Mouse (Mus musculus) erythroblast, embryonic 14.5 days (primary cell): Measurements from ENCODE around the gene Wdfy3. TPM values are rescaled to one million over a fixed set of nuclear protein-coding genes. Genes with fewer than 3 reads are reported as not detected.

Experiments
- H3K27me3 ChIP-seq: 2 replicates; pipeline ENCODE4 v1.6.1; 2012; ENCODE audit warnings: inconsistent platforms; ENCODE audit not compliant: control insufficient read depth
- H3K36me3 ChIP-seq: 2 replicates; pipeline ENCODE4 v1.6.1; 2012; ENCODE audit warnings: mild to moderate bottlenecking, inconsistent platforms; ENCODE audit not compliant: control insufficient read depth
- H3K4me1 ChIP-seq: 2 replicates; pipeline ENCODE4 v1.6.1; 2012; ENCODE audit warnings: inconsistent platforms; ENCODE audit not compliant: control insufficient read depth
- H3K4me3 ChIP-seq: replicated peaks from 2 replicates; pipeline ENCODE3; 2012; ENCODE audit warnings: moderate library complexity, mild to moderate bottlenecking, inconsistent platforms
- H3K9me3 ChIP-seq: 2 replicates; pipeline ENCODE4 v1.6.1; 2012; ENCODE audit warnings: low read length, inconsistent platforms, mixed read lengths; ENCODE audit not compliant: control insufficient read depth
- GATA1 ChIP-seq: IDR thresholded peaks from 2 replicates; pipeline ENCODE4 v1.6.1; 2012; ENCODE audit warnings: low read length, inconsistent platforms, mixed read lengths
- TAL1 ChIP-seq: IDR thresholded peaks from 3 replicates; pipeline ENCODE4 v1.6.1; 2012; ENCODE audit warnings: low read length, inconsistent platforms, mixed read lengths
- polyA plus RNA-seq: library from polyadenylated mRNA; stranded (reverse); fragments of >175 nt; gene quantifications from 2 replicates; pipeline ENCODE4 v1.2.3, GENCODE M21; 2012

The Wdfy3 gene
- polyA plus RNA-seq, 1 experiment, result 0.18 TPM

DNA sequence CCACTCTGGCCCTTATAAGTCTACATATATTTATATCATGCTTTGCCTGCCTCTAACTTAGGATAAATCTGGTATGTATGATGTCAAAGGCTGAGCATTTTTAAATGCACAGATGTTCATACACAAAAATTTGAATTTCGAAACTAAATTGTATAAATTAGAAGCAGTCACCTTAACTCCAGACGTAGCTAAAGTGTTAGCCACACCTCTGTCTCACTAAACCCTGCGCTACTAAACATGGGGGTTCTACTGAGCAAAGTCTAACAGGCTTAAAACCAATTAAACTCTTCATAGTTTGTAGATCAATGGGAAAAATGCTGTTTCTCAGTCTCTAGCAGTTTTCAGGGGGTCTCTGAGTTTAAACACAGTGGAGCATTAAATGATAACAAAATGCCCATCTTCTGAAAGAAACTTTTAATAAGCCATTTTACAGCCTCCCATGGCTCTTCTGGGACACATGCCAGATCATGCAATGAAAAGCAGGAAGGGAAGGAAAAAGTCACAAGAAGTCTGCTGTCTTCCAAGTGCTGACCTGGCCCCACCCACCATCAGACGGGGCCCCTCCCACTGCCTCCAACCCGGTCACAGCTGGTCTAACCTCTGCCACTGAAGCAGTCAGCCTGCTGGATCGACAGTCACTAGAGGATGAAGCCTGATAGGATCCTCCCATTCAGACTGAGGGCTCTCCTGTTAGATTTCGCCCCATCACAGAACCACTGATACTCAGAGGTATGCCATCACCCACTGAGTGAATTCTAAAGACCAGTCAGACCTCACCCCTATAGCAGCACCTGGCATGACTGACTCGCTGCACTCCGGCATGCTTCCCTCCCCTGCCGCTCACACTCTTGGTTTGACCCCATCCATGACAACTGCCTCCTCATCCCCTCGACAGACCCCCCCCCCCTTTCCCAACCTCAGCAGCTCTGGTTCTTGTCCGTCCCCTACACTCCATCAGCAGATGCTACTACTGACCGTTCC, 23.8 kb downstream of the Wdfy3 start:
- no peak for TF ChIP-seq TAL1
- no peak for TF ChIP-seq GATA1
- Histone ChIP-seq H3K9me3 (peaks cover 5% of the 10 kb centered on the region), H3K36me3 (peaks cover 19% of the 10 kb centered on the region), H3K27me3 (no peaks in the 10 kb centered on the region), H3K4me3 (peak overlapping the region; percentile 58), H3K4me1 (peaks cover 56% of the 10 kb centered on the region)

DNA sequence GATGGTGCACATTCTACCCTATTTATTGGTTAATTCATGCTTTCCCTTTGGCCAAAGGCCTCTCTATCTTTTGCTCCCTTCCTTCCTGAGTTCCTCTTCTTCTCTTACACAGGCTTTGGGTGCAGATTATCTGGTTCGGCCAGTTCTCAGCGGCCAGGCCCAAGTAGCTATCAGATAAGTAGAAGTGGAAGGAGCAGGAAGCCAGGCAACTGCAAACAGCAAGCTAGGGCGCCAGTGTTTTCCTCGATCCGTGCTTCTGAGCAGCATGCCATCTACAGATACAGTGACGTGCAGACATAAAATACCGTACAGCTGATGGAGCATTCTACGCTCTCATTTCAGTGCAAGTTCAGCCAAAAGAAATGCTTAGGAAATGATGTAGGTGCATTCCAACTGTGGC, 24.5 kb downstream of the Wdfy3 start:
- Histone ChIP-seq H3K27me3 (no peaks in the 10 kb centered on the region), H3K36me3 (peaks cover 26% of the 10 kb centered on the region), H3K9me3 (peaks cover 5% of the 10 kb centered on the region), H3K4me1 (peaks cover 49% of the 10 kb centered on the region), H3K4me3 (peak overlapping the region; percentile 58)
- TF ChIP-seq GATA1 (peak; percentile 86), TAL1 (peak; percentile 64; the same call in 2 of the 3 replicates)

DNA sequence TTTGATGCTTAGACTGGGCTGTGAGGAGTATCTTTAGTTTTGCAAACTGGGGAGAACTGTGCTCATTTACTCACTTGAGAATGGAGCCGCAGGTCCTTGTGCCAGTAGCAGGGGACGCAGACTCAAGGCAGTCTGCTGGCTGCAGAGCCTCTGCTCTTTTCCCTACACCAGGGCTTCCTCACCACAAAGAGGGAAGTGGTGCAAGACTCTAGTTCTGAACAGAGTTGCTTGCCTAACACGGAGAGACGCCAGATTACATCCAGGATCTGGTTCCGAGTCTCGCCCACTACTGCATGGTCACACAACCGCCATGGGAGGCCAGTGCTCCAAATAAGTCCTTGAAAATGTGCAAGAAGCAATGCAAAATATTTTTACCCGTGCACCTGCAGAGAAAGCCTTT, 36.4 kb downstream of the Wdfy3 start:
- Histone ChIP-seq H3K4me1 (peaks cover 7% of the 10 kb centered on the region), H3K9me3 (peaks cover 12% of the 10 kb centered on the region), H3K27me3 (no peaks in the 10 kb centered on the region), H3K36me3 (peaks cover 86% of the 10 kb centered on the region), H3K4me3 (no peak overlapping the region)
- TF ChIP-seq GATA1, result no peak

DNA sequence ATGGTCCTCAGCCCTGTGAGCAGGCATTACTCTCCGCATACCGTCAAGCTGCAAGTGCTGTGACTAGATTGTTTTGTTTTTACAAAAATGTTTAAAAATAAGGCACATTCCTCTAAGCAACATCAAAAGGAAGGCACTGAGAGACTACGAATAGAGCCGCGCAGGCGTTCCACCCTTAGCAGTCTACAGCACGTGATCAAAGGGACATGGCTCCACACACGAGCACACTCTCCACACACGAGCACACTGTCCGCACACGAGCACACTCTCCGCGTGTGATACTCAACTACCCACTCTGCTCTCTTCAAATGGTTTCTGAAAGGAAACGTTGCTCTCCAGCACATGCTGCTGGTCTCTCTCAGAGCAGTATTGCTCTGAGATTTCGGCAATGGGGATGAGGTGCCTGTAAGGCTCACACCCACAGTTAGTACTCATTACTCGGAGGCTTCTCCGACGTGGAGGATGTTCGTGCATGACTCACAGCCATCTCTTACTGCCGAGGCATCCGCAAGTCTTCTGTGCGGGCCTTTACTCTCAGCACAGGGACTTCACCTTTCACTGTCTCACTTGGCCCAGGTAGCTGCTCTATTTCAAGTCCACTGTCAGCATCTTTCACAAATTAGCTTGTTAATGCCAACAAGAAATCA, 37.0 kb downstream of the Wdfy3 start:
- peaks cover 12% of the 10 kb centered on the region for H3K9me3 ChIP-seq
- peaks cover 7% of the 10 kb centered on the region for H3K4me1 ChIP-seq
- no peaks in the 10 kb centered on the region for H3K27me3 ChIP-seq
- no peak overlapping the region for H3K4me3 ChIP-seq
- no peak for TF ChIP-seq TAL1
- H3K36me3 ChIP-seq, result peaks cover 87% of the 10 kb centered on the region

DNA sequence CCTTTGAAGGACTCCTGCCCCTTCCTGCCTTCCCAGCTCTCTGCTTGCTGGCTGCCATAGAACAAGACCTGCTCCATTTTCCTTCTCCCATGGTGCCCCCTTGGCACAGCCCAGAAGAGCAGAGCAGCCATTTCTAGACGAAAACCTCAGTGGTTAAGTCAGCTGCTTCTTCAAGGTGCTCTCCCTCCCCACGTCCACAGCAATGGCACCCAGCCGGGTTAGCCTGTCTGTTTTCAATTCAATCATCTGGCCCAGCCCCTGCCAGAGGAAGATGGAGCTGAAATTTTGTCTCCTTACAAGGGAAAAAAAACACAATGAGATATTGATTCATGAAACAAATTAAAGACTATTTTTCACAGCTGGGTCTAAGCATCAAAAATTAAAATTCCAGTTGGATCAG, 37.5 kb downstream of the Wdfy3 start:
- Histone ChIP-seq H3K9me3 (peaks cover 12% of the 10 kb centered on the region), H3K36me3 (peaks cover 87% of the 10 kb centered on the region), H3K4me1 (peaks cover 7% of the 10 kb centered on the region), H3K4me3 (no peak overlapping the region), H3K27me3 (no peaks in the 10 kb centered on the region)
- TF ChIP-seq TAL1 (no peak), GATA1 (no peak)

DNA sequence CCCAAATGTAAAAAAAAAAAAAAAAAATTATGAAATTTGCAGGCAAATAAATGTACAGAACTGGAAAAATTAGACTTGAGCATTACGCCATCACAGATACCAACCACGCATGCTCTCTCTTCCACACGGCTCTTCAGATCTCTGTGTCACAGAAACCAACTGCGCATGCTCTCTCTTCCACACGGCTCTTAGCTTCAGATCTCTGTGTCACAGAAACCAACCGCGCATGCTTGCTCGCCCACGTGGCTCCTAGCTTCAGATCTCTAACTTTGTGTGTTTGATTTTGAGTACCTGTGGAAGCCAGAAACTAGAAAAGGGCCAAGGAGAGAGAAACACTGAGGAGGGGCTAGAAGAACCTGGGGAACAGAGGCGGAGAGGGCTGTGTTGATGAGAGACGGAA, 46.3 kb downstream of the Wdfy3 start:
- Histone ChIP-seq H3K9me3 (peaks cover under 1% of the 10 kb centered on the region), H3K4me1 (no peaks in the 10 kb centered on the region), H3K27me3 (no peaks in the 10 kb centered on the region), H3K36me3 (peaks cover 48% of the 10 kb centered on the region), H3K4me3 (no peak overlapping the region)
- TF ChIP-seq GATA1 (no peak), TAL1 (no peak)

DNA sequence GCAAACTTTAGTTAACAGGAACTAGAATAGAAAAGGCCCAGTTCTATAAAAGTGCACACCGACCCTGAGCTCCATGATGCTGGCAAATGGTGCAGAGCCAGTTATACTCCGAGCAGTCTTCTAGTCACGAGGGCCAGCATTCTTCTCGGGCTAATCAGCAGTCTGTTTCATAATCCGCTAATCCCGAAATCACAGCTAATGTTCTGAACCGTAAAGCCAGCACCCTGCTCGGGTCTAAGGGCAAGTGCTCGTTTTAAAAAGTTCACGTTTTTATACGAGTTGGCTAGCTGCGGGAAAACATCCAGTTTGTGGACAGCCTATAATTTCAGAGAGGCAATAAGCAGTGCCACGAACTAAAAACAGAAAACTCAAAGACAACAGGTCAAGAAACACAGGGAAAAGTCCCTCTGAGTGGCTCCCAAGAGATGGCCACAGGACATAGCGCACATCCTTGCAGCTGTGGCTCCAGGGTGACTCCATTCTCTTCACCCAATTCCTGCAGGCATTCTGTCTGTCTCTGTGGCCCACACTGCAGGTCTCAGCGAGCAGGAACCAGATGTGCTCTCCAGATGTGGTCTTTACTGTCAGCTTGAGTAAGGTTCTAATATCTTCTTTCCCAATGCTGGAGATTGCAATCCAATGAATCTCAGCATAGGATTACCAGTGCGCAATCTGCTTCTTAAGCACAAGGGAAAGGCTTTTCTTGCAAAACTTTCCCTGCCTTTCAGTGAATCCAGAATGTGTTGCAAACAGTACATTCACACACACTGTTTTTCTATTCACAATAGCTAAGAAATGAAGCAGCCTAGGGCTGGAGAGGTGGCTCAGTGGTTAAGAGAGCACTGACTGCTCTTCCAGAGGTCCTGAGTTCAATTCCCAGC, 47.5 kb downstream of the Wdfy3 start:
- Histone ChIP-seq H3K4me3 (no peak overlapping the region), H3K9me3 (no peaks in the 10 kb centered on the region), H3K4me1 (no peaks in the 10 kb centered on the region), H3K36me3 (peaks cover 42% of the 10 kb centered on the region), H3K27me3 (no peaks in the 10 kb centered on the region)
- TF ChIP-seq GATA1, result no peak
- no peak for TF ChIP-seq TAL1

DNA sequence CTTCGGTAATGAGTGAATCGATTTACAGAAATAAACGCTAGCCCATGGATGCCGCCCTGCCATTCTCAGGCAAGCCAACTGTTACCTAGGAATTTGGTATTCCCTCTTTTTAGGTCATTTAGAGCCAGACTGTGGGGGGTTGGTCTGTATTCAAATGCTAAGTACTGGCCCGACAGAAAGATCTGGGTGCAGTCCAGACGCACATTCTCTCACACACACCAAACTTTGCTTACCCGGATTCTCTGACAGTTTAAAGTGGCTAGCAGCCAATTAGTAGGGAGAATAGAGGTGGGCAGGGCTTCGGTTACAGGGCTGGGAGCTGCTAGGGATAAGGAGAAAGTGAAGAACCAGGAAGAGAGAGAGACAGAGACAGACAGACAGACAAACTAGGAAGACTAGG, 55.5 kb downstream of the Wdfy3 start:
- no peak overlapping the region for H3K4me3 ChIP-seq
- H3K4me1 ChIP-seq, result 0 out of 2 replicates have a peak, but pooled peaks cover 1% of the 10 kb centered on the region
- H3K27me3 ChIP-seq, result no peaks in the 10 kb centered on the region
- no peak for TF ChIP-seq TAL1
- TF ChIP-seq GATA1, result no peak
- peaks cover 15% of the 10 kb centered on the region for H3K36me3 ChIP-seq
- peaks cover 8% of the 10 kb centered on the region for H3K9me3 ChIP-seq
